Mouse (Mus musculus) thymus, adult 2 months (tissue): ENCODE data around the gene Olfr1280.

Experiments
- CTCF ChIP-seq: fragments of 200-500 bp; IDR thresholded peaks from 2 replicates; pipeline ENCODE4 v1.5.1; 2012; ENCODE audit warnings: mild to moderate bottlenecking, control low read depth, low read length, moderate library complexity, borderline replicate concordance; ENCODE audit not compliant: control insufficient read depth, poor library complexity, insufficient read depth; ENCODE audit errors: extremely low read depth
- POLR2A ChIP-seq: fragments of 200-500 bp; IDR thresholded peaks from 2 replicates; pipeline ENCODE4 v1.6.1; 2012; ENCODE audit warnings: mild to moderate bottlenecking, low read length, control low read depth, moderate library complexity; ENCODE audit not compliant: control insufficient read depth, poor library complexity, insufficient read depth; ENCODE audit errors: extremely low read depth

GRCm38 (mm10) chr2:111313717-111314116 is at the start of gene Olfr1280:
- no peak for TF ChIP-seq CTCF
- no peak for TF ChIP-seq POLR2A
